Mouse (Mus musculus) small intestine, adult 2 months (tissue): ENCODE data around the gene Kifc1.

Experiments
- CTCF ChIP-seq: fragments of 200-500 bp; IDR thresholded peaks from 2 replicates; pipeline ENCODE4 v1.5.1; 2012; ENCODE audit warnings: low read depth, mild to moderate bottlenecking, control low read depth, inconsistent platforms, low read length, moderate library complexity, mixed read lengths; ENCODE audit not compliant: insufficient replicate concordance, insufficient read length; ENCODE audit errors: extremely low read depth
- POLR2A ChIP-seq: fragments of 200-500 bp; IDR thresholded peaks from 2 replicates; pipeline ENCODE4 v1.6.1; 2012; ENCODE audit warnings: low read depth, mild to moderate bottlenecking, control low read depth, inconsistent platforms, low read length, moderate library complexity

DNA sequence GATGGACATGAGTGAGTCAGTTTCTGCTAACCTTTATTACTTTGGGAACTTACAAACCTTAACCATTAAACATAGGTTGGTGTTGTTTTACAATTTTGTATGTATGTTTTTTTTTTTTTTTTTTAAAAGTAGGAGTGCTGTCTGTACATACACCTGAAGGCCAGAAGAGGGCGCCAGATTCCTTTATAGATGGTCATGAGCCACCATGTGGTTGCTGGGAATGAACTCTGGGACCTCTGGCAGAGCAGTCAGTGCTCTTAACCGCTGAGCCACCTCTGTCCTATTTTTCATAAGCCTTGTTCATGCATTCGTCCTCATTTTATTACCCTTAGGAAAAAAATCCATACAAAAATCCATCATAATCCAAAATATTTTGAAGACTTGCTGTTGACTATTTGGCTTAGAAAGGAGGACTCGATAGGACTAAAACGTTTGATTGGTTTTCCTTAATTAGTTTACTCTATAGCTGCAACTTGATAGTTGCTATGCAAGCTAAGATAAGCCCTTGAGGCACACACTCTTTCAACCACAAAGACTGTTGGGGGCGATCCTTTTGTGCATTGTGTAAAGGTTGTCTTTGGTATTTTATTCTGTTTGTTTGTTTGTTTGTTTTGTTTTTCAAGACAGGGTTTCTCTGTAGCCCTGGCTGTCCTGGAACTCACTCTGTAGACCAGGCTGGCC lies 6.8 kb upstream of the Kifc1 start:
- TF ChIP-seq CTCF (peak; percentile 58; the same call in 1 of the 2 replicates), POLR2A (no peak)
